Mouse (Mus musculus): ENCODE measurements around the gene Samm50.

Gene Samm50

GRCm38 (mm10) chr15:84241520-84241919 lies 49.5 kb downstream of the Samm50 start:
- DNase-seq: no peak

GRCm38 (mm10) chr15:84245104-84245503 lies 53.1 kb downstream of the Samm50 start:
- DNase-seq: no peak

- no peak for DNase-seq
Measured at GRCm38 (mm10) chr15:84246195-84246594, 54.2 kb downstream of the Samm50 start.

- DNase-seq: no peak
Measured at GRCm38 (mm10) chr15:84247309-84247708, 55.3 kb downstream of the Samm50 start.

GRCm38 (mm10) chr15:84251227-84251626 lies 59.2 kb downstream of the Samm50 start:
- no peak for DNase-seq

- DNase-seq: no peak
Measured at GRCm38 (mm10) chr15:84252645-84253044, 60.6 kb downstream of the Samm50 start.

- DNase-seq: no peak
Measured at GRCm38 (mm10) chr15:84253757-84254156, 61.7 kb downstream of the Samm50 start.

GRCm38 (mm10) chr15:84254387-84254786 lies 62.3 kb downstream of the Samm50 start:
- DNase-seq: no peak

GRCm38 (mm10) chr15:84256254-84256850 lies 64.3 kb downstream of the Samm50 start:
- no peak for DNase-seq

- no peak for DNase-seq
Measured at GRCm38 (mm10) chr15:84256864-84257263, 64.8 kb downstream of the Samm50 start.

GRCm38 (mm10) chr15:84258602-84259355 lies 66.7 kb downstream of the Samm50 start:
- no peak for DNase-seq

- peak; percentile 51 to 67 for DNase-seq
Measured at GRCm38 (mm10) chr15:84260123-84260822, 68.2 kb downstream of the Samm50 start.

- no peak for DNase-seq
Measured at GRCm38 (mm10) chr15:84262630-84263029, 70.6 kb downstream of the Samm50 start.

GRCm38 (mm10) chr15:84263573-84263972 lies 71.5 kb downstream of the Samm50 start:
- DNase-seq: no peak

GRCm38 (mm10) chr15:84265141-84265540 lies 73.1 kb downstream of the Samm50 start:
- no peak for DNase-seq

GRCm38 (mm10) chr15:84266290-84266689 lies 74.2 kb downstream of the Samm50 start:
- DNase-seq: no peak

All from kidney, adult 8-10 months (tissue).